8 mouse cellular contexts compared by ENCODE assay signal in genomic region chr6:13835720-13836665, GRCm38 (mm10). TPM values are rescaled to one million over a fixed set of nuclear protein-coding genes. Genes with fewer than 3 reads are reported as not detected.
DNase-seq lines count a peak whose midpoint lies in the region; ATAC-seq lines count a peak whose summit lies in the region.

No protein-coding gene starts in this region.

- H3K9ac ChIP-seq in forebrain, embryonic 12.5 days: peak overlapping the region; percentile 44
- peak overlapping the region; percentile 90 for H3K9ac ChIP-seq in neural tube, embryonic 15.5 days (replicated peaks)

- H3K36me3 ChIP-seq in forebrain, embryonic 12.5 days (replicated peaks): no peaks in the 10 kb centered on the region
- no peaks in the 10 kb centered on the region for H3K36me3 ChIP-seq in neural tube, embryonic 15.5 days

- ATAC-seq in forebrain, embryonic 12.5 days (ENCODE audit: low FRiP score): 0 out of 2 replicates have a peak, but pooled peaks have one; percentile 7
- peak; percentile 39 for ATAC-seq in neural tube, embryonic 15.5 days (ENCODE audit: low FRiP score)

- peak overlapping the region; percentile 74 for H3K4me2 ChIP-seq in forebrain, embryonic 12.5 days
- H3K4me2 ChIP-seq in neural tube, embryonic 15.5 days: peak overlapping the region; percentile 73

- H3K9me3 ChIP-seq in forebrain, embryonic 12.5 days: no peaks in the 10 kb centered on the region
- H3K9me3 ChIP-seq in neural tube, embryonic 15.5 days (replicated peaks): no peaks in the 10 kb centered on the region

- H3K4me3 ChIP-seq in forebrain, embryonic 12.5 days (replicated peaks): peak overlapping the region; percentile 60
- H3K4me3 ChIP-seq in neural tube, embryonic 15.5 days (replicated peaks): peak overlapping the region; percentile 71

- H3K27me3 ChIP-seq in forebrain, embryonic 12.5 days: no peaks in the 10 kb centered on the region
- H3K27me3 ChIP-seq in neural tube, embryonic 15.5 days (replicated peaks): no peaks in the 10 kb centered on the region

- DNase-seq in adrenal gland, postnatal 25 days: peak; percentile 3
- DNase-seq in adrenal gland, adult 2 months: no peak
- DNase-seq in layer of hippocampus, adult 9-11 months: peak; percentile 28
- DNase-seq in kidney, adult 8-10 months: no peak
- no peak for DNase-seq in heart, adult 11 months
- DNase-seq in spleen, postnatal 4 days (ENCODE audit: low spot score in 2 of 2): no peak

- WGBS in forebrain, embryonic 12.5 days: 49% methylated on average over 17 of the region's 17 CpGs
- WGBS in neural tube, embryonic 15.5 days: 32% methylated on average over 17 of the region's 17 CpGs

- H3K4me1 ChIP-seq in forebrain, embryonic 12.5 days: peaks cover 20% of the 10 kb centered on the region
- peaks cover 18% of the 10 kb centered on the region for H3K4me1 ChIP-seq in neural tube, embryonic 15.5 days

- H3K27ac ChIP-seq in forebrain, embryonic 12.5 days: peak overlapping the region; percentile 67
- peak overlapping the region; percentile 99 for H3K27ac ChIP-seq in neural tube, embryonic 15.5 days (replicated peaks)

RNA-seq across cellular contexts. Expression of gene Gpr85, which starts 3.7 kb away (rescaled TPM):
- total RNA-seq in adrenal gland, postnatal 25 days (2021): 0.95 and 1.6 TPM in 2 replicates
- total RNA-seq in adrenal gland, adult 2 months (2021): 1 to 10 TPM in 1 of 2 experiments, under 1 TPM in 1; 0.75 to 1.2 TPM
- polyA plus RNA-seq in adrenal gland, adult 2 months (2012; rRNA removed): 0.07 and 0.67 TPM in 2 replicates
- 33.5 and 35.8 TPM in 2 replicates for polyA plus RNA-seq in forebrain, embryonic 12.5 days (2016; fragmentation: Nextera tagmentation; extraction: Ambion mirVana)
- 100 and 119 TPM in 2 replicates for polyA plus RNA-seq in neural tube, embryonic 15.5 days (2015; fragmentation: Nextera tagmentation; extraction: Ambion mirVana)

RNA-seq across cellular contexts. Expression of gene 2610001J05Rik, which starts 35.3 kb away (rescaled TPM):
- total RNA-seq in adrenal gland, postnatal 25 days (2021): 43.1 and 46.1 TPM in 2 replicates
- 10 to 100 TPM; 32.6 to 50.1 TPM for total RNA-seq in adrenal gland, adult 2 months (2021)
- polyA plus RNA-seq in adrenal gland, adult 2 months (2012; rRNA removed): 4.4 and 5.6 TPM in 2 replicates
- 93.7 and 97.0 TPM in 2 replicates for polyA plus RNA-seq in forebrain, embryonic 12.5 days (2016; fragmentation: Nextera tagmentation; extraction: Ambion mirVana)
- polyA plus RNA-seq in neural tube, embryonic 15.5 days (2015; fragmentation: Nextera tagmentation; extraction: Ambion mirVana): 107 and 111 TPM in 2 replicates

Comparison
In these comparisons a context has a peak if more than half of its experiments do, and no peak if none do; other contexts are left out.
1. DNase-seq: peak in adrenal gland, postnatal 25 days (single experiment) and layer of hippocampus, adult 9-11 months (single experiment); none in adrenal gland, adult 2 months (single experiment), kidney, adult 8-10 months (0 of 2), heart, adult 11 months (single experiment) and spleen, postnatal 4 days (0 of 2).
2. RNA of gene Gpr85, which starts 3.7 kb away (polyA plus RNA-seq): 100 to 119 TPM in neural tube, embryonic 15.5 days and 33.5 to 35.8 TPM in forebrain, embryonic 12.5 days; 0.07 to 0.67 TPM in adrenal gland, adult 2 months; every median in the first group is over 10 times any median in the second.
3. RNA of gene 2610001J05Rik, which starts 35.3 kb away (polyA plus RNA-seq): 107 to 111 TPM in neural tube, embryonic 15.5 days and 93.7 to 97.0 TPM in forebrain, embryonic 12.5 days; 4.4 to 5.6 TPM in adrenal gland, adult 2 months; every median in the first group is over 10 times any median in the second.